Mouse (Mus musculus) liver, embryonic 11.5 days (tissue): Measurements from ENCODE around the gene Gm29564. TPM values are rescaled to one million over a fixed set of nuclear protein-coding genes. Genes with fewer than 3 reads are reported as not detected.
"Not testable (repeated sequence)": the region's sequence is repeated elsewhere in the genome, so short reads cannot be mapped to it uniquely, and the experiment has no call there.

Experiments
- ATAC-seq: fragments of 200-750 bp; cut with Nextera tagmentation; replicated peaks from 2 replicates; pipeline ENCODE4 v1.8.0; 2017; ENCODE audit warnings: moderate number of reproducible peaks, mild to moderate bottlenecking, moderate TSS enrichment, moderate library complexity; ENCODE audit not compliant: low FRiP score
- DNase-seq: peaks from one replicate; pipeline ENCODE4 v3.0.0-alpha.2; 2017; ENCODE audit warnings: low spot score
- H3K27ac ChIP-seq: fragments of 300-500 bp; sonication (generic); 2 replicates; pipeline ENCODE4 v1.5.1; 2014; ENCODE audit warnings: mild to moderate bottlenecking, low read depth, low read length, control low read depth
- H3K27me3 ChIP-seq: fragments of 300-500 bp; sonication (generic); replicated peaks from 2 replicates; pipeline ENCODE4 v1.6.1; 2014; ENCODE audit warnings: low read length, mixed read lengths; ENCODE audit not compliant: control insufficient read depth, insufficient read depth
- H3K36me3 ChIP-seq: fragments of 300-500 bp; sonication (generic); 2 replicates; pipeline ENCODE4 v1.6.1; 2014; ENCODE audit warnings: mild to moderate bottlenecking, low read length, moderate library complexity, mixed read lengths; ENCODE audit not compliant: control insufficient read depth, insufficient read depth
- H3K4me1 ChIP-seq: fragments of 300-500 bp; sonication (generic); replicated peaks from 2 replicates; pipeline ENCODE4 v1.6.1; 2014; ENCODE audit warnings: low read length, mixed read lengths; ENCODE audit not compliant: control insufficient read depth, insufficient read depth
- H3K4me2 ChIP-seq: fragments of 300-500 bp; sonication (generic); 2 replicates; pipeline ENCODE4 v1.6.1; 2014; ENCODE audit warnings: mild to moderate bottlenecking, control low read depth, moderate library complexity
- H3K4me3 ChIP-seq: fragments of 300-500 bp; sonication (generic); 2 replicates; pipeline ENCODE4 v1.5.1; 2014; ENCODE audit warnings: low read depth, low read length, control low read depth
- H3K9ac ChIP-seq: fragments of 300-500 bp; sonication (generic); 2 replicates; pipeline ENCODE4 v1.6.1; 2014; ENCODE audit warnings: low read depth, low read length, control low read depth
- H3K9me3 ChIP-seq: fragments of 300-500 bp; sonication (generic); 2 replicates; pipeline ENCODE4 v1.6.1; 2016; ENCODE audit warnings: low read length, inconsistent platforms, mixed read lengths; ENCODE audit not compliant: control insufficient read depth
- WGBS: fragments of 180-500 bp; shearing (Covaris S2); extraction: QIAGEN DNeasy Blood & Tissue Kit; methylation state at CpG from one replicate; pipeline ENCODE4 v1.1.7; 2014; 5-methylcytosine and 5-hydroxymethylcytosine counted together
- polyA plus RNA-seq: library from polyadenylated mRNA; unstranded; fragments of >200 nt; fragmentation: Nextera tagmentation; extraction: Ambion mirVana; gene quantifications from 2 replicates; pipeline ENCODE4 v1.2.1, GENCODE M21; 2014

The Gm29564 gene
- polyA plus RNA-seq, result not detected in 2 replicates

DNA sequence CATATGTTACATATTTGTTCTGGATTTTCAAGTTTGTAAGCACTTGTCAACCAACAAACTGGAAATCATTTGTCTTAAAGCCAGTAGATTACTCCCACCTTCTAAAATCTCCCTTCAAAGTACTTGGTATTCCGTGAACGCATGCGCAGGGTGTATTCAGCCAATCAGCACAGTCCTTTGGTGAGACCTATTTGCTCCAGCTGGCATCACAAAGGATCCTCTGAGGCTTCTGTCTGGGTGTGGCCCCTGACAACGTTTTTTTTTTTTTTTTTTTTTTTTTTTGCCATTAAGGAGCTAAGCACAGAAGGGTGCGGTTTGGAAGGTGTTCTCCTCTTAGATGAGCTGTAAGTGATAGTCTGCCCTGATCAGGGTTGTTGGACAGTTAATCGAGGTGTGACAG lies at the start of gene Gm29564:
Gm29564 (plus strand) TSS at position 301 of the 400 bp plus-strand sequence.
- H3K4me1 ChIP-seq, H3K36me3 ChIP-seq, H3K4me2 ChIP-seq, H3K9ac ChIP-seq, ATAC-seq, DNase-seq, H3K4me3 ChIP-seq, H3K27ac ChIP-seq, H3K27me3 ChIP-seq, H3K9me3 ChIP-seq: not testable (repeated sequence)
- WGBS, result no CpG with 5 or more reads among the region's 6 CpGs

Other genes with a start within 250 kb of the Gm29564 start
- not detected in 2 replicates for gene Gm20867, start 249.8 kb upstream of the Gm29564 start, polyA plus RNA-seq